Mouse (Mus musculus): ENCODE measurements around the gene Mau2.

GRCm38 (mm10) chr8:70049662-70050061 is 7.1 kb upstream of the Mau2 start:
- TF ChIP-seq GATA1 (IDR thresholded peaks at IDR 0.05; ENCODE audit: borderline replicate concordance, low read length): no peak
- no peak for TF ChIP-seq FLI1 (IDR thresholded peaks at IDR 0.05; ENCODE audit: low read length)
